Mouse (Mus musculus) gastrocnemius, postnatal 25 days (tissue): ENCODE measurements at regions not wholly inside any gene's neighbourhood (a gene's known extent, or its start where the extent isn't known, plus 50 kb on each side); places are given as distances from the start of the nearest gene placed in this dataset.
A peak's percentile ranks its signal among the peaks of the same experiment; 100 is the strongest.

Experiments used
- DNase-seq: peaks from one replicate; pipeline ENCODE4 v3.0.0; 2022

GRCm38 (mm10) chr1:177568056-177568816 is 126.1 kb downstream of the Zbtb18 start:
- DNase-seq, result no peak

- DNase-seq, result no peak
Observed at GRCm38 (mm10) chr1:177569572-177569971, 127.4 kb downstream of the Zbtb18 start.

GRCm38 (mm10) chr1:177573017-177573725 is 131.0 kb downstream of the Zbtb18 start:
- DNase-seq, result peak; percentile 19

- DNase-seq, result no peak
Observed at GRCm38 (mm10) chr1:177573781-177574180, 131.6 kb downstream of the Zbtb18 start.

- no peak for DNase-seq
Observed at GRCm38 (mm10) chr1:177574312-177574711, 132.2 kb downstream of the Zbtb18 start.

- no peak for DNase-seq
Observed at GRCm38 (mm10) chr1:177584302-177584886, 142.2 kb downstream of the Zbtb18 start.

- no peak for DNase-seq
Observed at GRCm38 (mm10) chr1:177585320-177585719, 143.2 kb downstream of the Zbtb18 start.

GRCm38 (mm10) chr1:177589034-177589433 is 140.6 kb upstream of the 1700016C15Rik start:
- DNase-seq, result no peak

- no peak for DNase-seq
Observed at GRCm38 (mm10) chr1:177589656-177590055, 140.0 kb upstream of the 1700016C15Rik start.

- no peak for DNase-seq
Observed at GRCm38 (mm10) chr1:177591742-177592141, 137.9 kb upstream of the 1700016C15Rik start.

GRCm38 (mm10) chr1:177592337-177592736 is 137.3 kb upstream of the 1700016C15Rik start:
- no peak for DNase-seq

GRCm38 (mm10) chr1:177594341-177594740 is 135.3 kb upstream of the 1700016C15Rik start:
- peak; percentile 20 for DNase-seq

- no peak for DNase-seq
Observed at GRCm38 (mm10) chr1:177595326-177595914, 134.2 kb upstream of the 1700016C15Rik start.

GRCm38 (mm10) chr1:177597036-177597435 is 132.6 kb upstream of the 1700016C15Rik start:
- no peak for DNase-seq

- DNase-seq, result no peak
Observed at GRCm38 (mm10) chr1:177605353-177605969, 124.2 kb upstream of the 1700016C15Rik start.

GRCm38 (mm10) chr1:177607565-177607964 is 122.0 kb upstream of the 1700016C15Rik start:
- no peak for DNase-seq

GRCm38 (mm10) chr1:177608551-177609020 is 121.0 kb upstream of the 1700016C15Rik start:
- DNase-seq, result peak; percentile 34

- no peak for DNase-seq
Observed at GRCm38 (mm10) chr1:177609226-177609625, 120.4 kb upstream of the 1700016C15Rik start.

- DNase-seq, result no peak
Observed at GRCm38 (mm10) chr1:177609683-177610082, 119.9 kb upstream of the 1700016C15Rik start.

GRCm38 (mm10) chr1:177610156-177610555 is 119.5 kb upstream of the 1700016C15Rik start:
- DNase-seq, result no peak

GRCm38 (mm10) chr1:177612546-177612945 is 117.1 kb upstream of the 1700016C15Rik start:
- DNase-seq, result no peak

GRCm38 (mm10) chr1:177615609-177616008 is 114.0 kb upstream of the 1700016C15Rik start:
- DNase-seq, result no peak
